25 mouse cellular contexts compared by ENCODE assay signal in the genomic region with DNA sequence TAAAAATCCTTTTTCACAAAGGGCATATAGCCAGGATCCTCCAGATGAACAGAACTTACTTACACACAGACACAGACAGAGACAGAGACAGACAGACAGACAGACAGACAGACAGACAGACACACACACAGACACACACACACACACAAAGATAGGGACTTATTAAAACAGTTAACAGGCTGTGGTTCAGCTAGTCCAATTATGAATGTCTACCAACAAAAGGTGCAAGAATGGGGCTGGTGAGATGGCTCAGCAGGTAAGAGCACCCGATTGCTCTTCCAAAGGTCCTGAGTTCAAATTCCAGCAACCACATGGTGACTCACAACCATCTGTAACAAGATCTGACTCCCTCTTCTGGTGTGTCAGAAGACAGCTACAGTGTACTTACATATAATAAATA. TPM values are rescaled to one million over a fixed set of nuclear protein-coding genes. Genes with fewer than 3 reads are reported as not detected.
"Had no signal": no experiment of that assay in that cellular context is flagged by ENCODE, and none has a peak within 500 bp of the region (broad histone marks: within the 10 kb centered on the region; RNA-seq: fewer than 3 reads in every experiment).

No protein-coding gene starts in this region.

RNA-seq across cellular contexts. Expression of gene Adh4, which starts 51.4 kb away (rescaled TPM):
- polyA plus RNA-seq: limb, embryonic 10.5 days; limb, embryonic 11.5 days; limb, embryonic 12.5 days; limb, embryonic 13.5 days; limb, embryonic 14.5 days; liver, embryonic 11.5 days; liver, embryonic 12.5 days; liver, embryonic 13.5 days; liver, embryonic 15.5 days; lung, adult 2 months; lung, embryonic 14.5 days; lung, embryonic 15.5 days; lung, embryonic 16.5 days; lung, postnatal 0 days; macrophage; midbrain, embryonic 10.5 days; midbrain, embryonic 12.5 days; midbrain, embryonic 13.5 days; midbrain, embryonic 14.5 days; midbrain, embryonic 15.5 days; midbrain, embryonic 16.5 days; midbrain, postnatal 0 days; myocyte; neural tube, embryonic 11.5 days; neural tube, embryonic 12.5 days had no signal
